Mouse (Mus musculus) kidney, postnatal 0 days (tissue): ENCODE results near the gene Asb4. TPM values are rescaled to one million over a fixed set of nuclear protein-coding genes. Genes with fewer than 3 reads are reported as not detected.
A peak's percentile ranks its signal among the peaks of the same experiment; 100 is the strongest.

Experiments used
- ATAC-seq: fragments of 200-750 bp; cut with Nextera tagmentation; replicated peaks from 2 replicates; pipeline ENCODE4 v1.8.0; 2017; ENCODE audit warnings: low read depth, moderate number of reproducible peaks, moderate TSS enrichment, moderate library complexity; ENCODE audit not compliant: low FRiP score
- DNase-seq: peaks from one replicate; pipeline ENCODE4 v3.0.0-alpha.2; 2016; ENCODE audit warnings: low spot score
- H3K27ac ChIP-seq: fragments of 300-500 bp; sonication (generic); 2 replicates; pipeline ENCODE4 v1.5.1; 2014; ENCODE audit warnings: mild to moderate bottlenecking
- H3K27me3 ChIP-seq: fragments of 300-500 bp; sonication (generic); 2 replicates; pipeline ENCODE4 v1.6.1; 2014; ENCODE audit warnings: low read length, mixed read lengths; ENCODE audit not compliant: insufficient read depth
- H3K36me3 ChIP-seq: fragments of 300-500 bp; sonication (generic); 2 replicates; pipeline ENCODE4 v1.6.1; 2014; ENCODE audit warnings: low read length, mixed read lengths; ENCODE audit not compliant: insufficient read depth
- H3K4me1 ChIP-seq: fragments of 300-500 bp; sonication (generic); replicated peaks from 2 replicates; pipeline ENCODE4 v1.6.1; 2014; ENCODE audit warnings: antibody characterized with exemption, low read length, mixed read lengths; ENCODE audit not compliant: insufficient read depth
- H3K4me2 ChIP-seq: fragments of 300-500 bp; sonication (generic); 2 replicates; pipeline ENCODE4 v1.6.1; 2014; ENCODE audit warnings: mild to moderate bottlenecking, low read length, moderate library complexity, mixed read lengths
- H3K4me3 ChIP-seq: fragments of 300-500 bp; sonication (generic); replicated peaks from 2 replicates; pipeline ENCODE4 v1.5.1; 2014; ENCODE audit warnings: low read depth, low read length
- H3K9ac ChIP-seq: fragments of 300-500 bp; sonication (generic); 2 replicates; pipeline ENCODE4 v1.6.1; 2014; ENCODE audit warnings: low read depth, low read length
- H3K9me3 ChIP-seq: fragments of 300-500 bp; sonication (generic); replicated peaks from 2 replicates; pipeline ENCODE4 v1.6.1; 2016; ENCODE audit warnings: low read length, inconsistent platforms, mixed read lengths
- CTCF ChIP-seq: IDR thresholded peaks from 2 replicates; pipeline ENCODE4 v1.5.1; 2016; ENCODE audit warnings: antibody characterized with exemption, low read depth, mild to moderate bottlenecking, moderate library complexity
- WGBS: fragments of 180-500 bp; shearing (Covaris S2); extraction: QIAGEN DNeasy Blood & Tissue Kit; methylation state at CpG from one replicate; pipeline ENCODE4 v1.1.7; 2014; 5-methylcytosine and 5-hydroxymethylcytosine counted together
- polyA plus RNA-seq: library from polyadenylated mRNA; unstranded; fragments of >200 nt; fragmentation: Nextera tagmentation; extraction: Ambion mirVana; gene quantifications from 2 replicates; pipeline ENCODE4 v1.2.1, GENCODE M21; 2015

Gene Asb4
- polyA plus RNA-seq, 1 experiment from 2014 or later = 9.4 TPM

GRCm38 (mm10) chr6:5380624-5381252 lies 2.4 kb upstream of the Asb4 start:
- H3K4me1 ChIP-seq = peaks cover 10% of the 10 kb centered on the region; the same call in 1 of the 2 replicates
- 39% methylated on average over 9 of the region's 9 CpGs for WGBS
- no peak for TF ChIP-seq CTCF
- no peak overlapping the region for H3K27ac ChIP-seq
- no peak overlapping the region for H3K9ac ChIP-seq
- H3K4me3 ChIP-seq = no peak overlapping the region
- no peaks in the 10 kb centered on the region for H3K27me3 ChIP-seq
- no peaks in the 10 kb centered on the region for H3K36me3 ChIP-seq
- peak overlapping the region; percentile 51 for H3K4me2 ChIP-seq
- no peaks in the 10 kb centered on the region for H3K9me3 ChIP-seq
- peak; percentile 43 for DNase-seq
- ATAC-seq = no peak

- Histone ChIP-seq H3K36me3 (no peaks in the 10 kb centered on the region), H3K4me3 (no peak overlapping the region), H3K27me3 (no peaks in the 10 kb centered on the region), H3K4me2 (peak overlapping the region; percentile 50; the same call in 1 of the 2 replicates), H3K27ac (no peak overlapping the region), H3K9me3 (no peaks in the 10 kb centered on the region), H3K4me1 (peaks cover 10% of the 10 kb centered on the region; the same call in 1 of the 2 replicates), H3K9ac (no peak overlapping the region)
- ATAC-seq (no peak), DNase-seq (peak; percentile 63)
- no peak for TF ChIP-seq CTCF
- 27% methylated on average over 13 of the region's 13 CpGs for WGBS
Measured at GRCm38 (mm10) chr6:5381918-5382582, 1.1 kb upstream of the Asb4 start.

GRCm38 (mm10) chr6:5382583-5383215 lies 487 bp upstream of the Asb4 start:
- under 1% methylated on average over 16 of the region's 16 CpGs for WGBS
- H3K4me3 ChIP-seq = peak overlapping the region; percentile 20
- no peaks in the 10 kb centered on the region for H3K27me3 ChIP-seq
- DNase-seq (peak; percentile 93), ATAC-seq (peak; percentile 83)
- H3K27ac ChIP-seq = no peak overlapping the region
- peaks cover 10% of the 10 kb centered on the region; the same call in 1 of the 2 replicates for H3K4me1 ChIP-seq
- TF ChIP-seq CTCF = peak; percentile 86
- peak overlapping the region; percentile 25; the same call in 1 of the 2 replicates for H3K9ac ChIP-seq
- H3K36me3 ChIP-seq = no peaks in the 10 kb centered on the region
- no peaks in the 10 kb centered on the region for H3K9me3 ChIP-seq
- peak overlapping the region; percentile 50 for H3K4me2 ChIP-seq

- Histone ChIP-seq H3K36me3 (no peaks in the 10 kb centered on the region), H3K4me2 (peak overlapping the region; percentile 50), H3K4me3 (0 out of 2 replicates have a peak overlapping the region, but pooled peaks have one; percentile 20), H3K27me3 (no peaks in the 10 kb centered on the region), H3K27ac (no peak overlapping the region), H3K9me3 (no peaks in the 10 kb centered on the region), H3K4me1 (peaks cover 10% of the 10 kb centered on the region; the same call in 1 of the 2 replicates), H3K9ac (no peak overlapping the region)
- 1% methylated on average over 11 of the region's 11 CpGs for WGBS
- ATAC-seq = no peak
- DNase-seq = peak; percentile 87
- peak; percentile 77 for TF ChIP-seq CTCF
Measured at GRCm38 (mm10) chr6:5384178-5384490, 948 bp downstream of the Asb4 start.

- DNase-seq (no peak), ATAC-seq (no peak)
- no peaks in the 10 kb centered on the region for H3K36me3 ChIP-seq
- H3K4me2 ChIP-seq = no peak overlapping the region
- no peaks in the 10 kb centered on the region for H3K27me3 ChIP-seq
- WGBS = 55% methylated on average over 7 of the region's 7 CpGs
- no peak overlapping the region for H3K4me3 ChIP-seq
- no peak for TF ChIP-seq CTCF
- no peaks in the 10 kb centered on the region for H3K9me3 ChIP-seq
- H3K9ac ChIP-seq = no peak overlapping the region
- H3K4me1 ChIP-seq = peaks cover 10% of the 10 kb centered on the region; the same call in 1 of the 2 replicates
- H3K27ac ChIP-seq = no peak overlapping the region
Measured at GRCm38 (mm10) chr6:5385161-5385640, 2.0 kb downstream of the Asb4 start.

- DNase-seq = no peak
- Histone ChIP-seq H3K4me1 (peaks cover 4% of the 10 kb centered on the region; the same call in 1 of the 2 replicates), H3K27me3 (no peaks in the 10 kb centered on the region), H3K36me3 (no peaks in the 10 kb centered on the region), H3K4me3 (no peak overlapping the region), H3K9me3 (no peaks in the 10 kb centered on the region), H3K4me2 (no peak overlapping the region), H3K27ac (no peak overlapping the region), H3K9ac (no peak overlapping the region)
- WGBS = 72% methylated on average over 4 of the region's 4 CpGs
- TF ChIP-seq CTCF = no peak
- ATAC-seq = no peak
Measured at GRCm38 (mm10) chr6:5386486-5386885, 3.3 kb downstream of the Asb4 start.
